Mouse (Mus musculus) v-Abl transformed pro-B cells (cell line): ENCODE data around the gene Zfp36l3.

Source experiments
- in situ Hi-C, 2 experiments: fragments of 400-800 bp; cut with MboI; formaldehyde crosslinking; loops; one replicate each; pipeline ENCODE4 v1.15.1; 2025; ENCODE audit not compliant: unreplicated experiment in 2 of 2

Zfp36l3 gene

GRCm38 (mm10) chrX:53776276-53776675 lies at the start of gene Zfp36l3:
Gene Zfp36l3, minus strand, starts transcription at chrX:53776394.
- in situ Hi-C loops, result loop anchor here (25.0 kb wide), 2 partner anchors 414 to 514 kb away; partner anchors contain the start of genes Fam122b (in 1 of the 2), Fam122c (in 1 of the 2) and Mospd1 (in 1 of the 2)

GRCm38 (mm10) chrX:53799074-53799473 lies 22.9 kb upstream of the Zfp36l3 start:
- in situ Hi-C loops, result loop anchor here (10.0 to 25.0 kb wide), 4 partner anchors 437 to 794 kb away; partner anchors contain the start of genes Fam122b (in 1 of the 2), Fam122c (in 1 of the 2) and Mospd1 (in 1 of the 2)

DNA sequence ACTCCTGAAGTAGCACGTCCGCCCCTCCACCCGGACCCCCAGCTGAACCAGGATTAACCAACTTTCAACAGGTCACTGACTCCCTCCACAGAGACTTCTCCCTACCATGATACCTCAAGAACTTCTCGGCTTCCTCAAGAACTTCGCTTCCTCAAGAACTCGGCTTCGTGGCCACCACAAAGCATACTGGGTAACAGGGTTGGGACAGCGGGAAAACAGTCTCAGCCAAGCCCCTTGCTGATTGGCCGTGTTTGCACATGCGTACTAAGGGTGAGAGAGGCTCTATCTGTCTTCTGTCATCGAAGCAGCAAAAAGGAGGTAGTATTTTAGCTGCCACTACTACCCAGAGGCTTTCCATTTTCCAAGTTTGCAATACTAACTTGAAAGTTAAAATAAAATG lies 21.3 kb upstream of the Zfp36l3 start, which contains the start of gene Xlr:
Xlr (minus strand) TSS at position 188 of the 400 bp plus-strand sequence.
- in situ Hi-C loops, result loop anchor here (10.0 to 25.0 kb wide), 4 partner anchors 435 to 793 kb away; partner anchors contain the start of genes Fam122b (in 1 of the 2), Fam122c (in 1 of the 2) and Mospd1 (in 1 of the 2)

DNA sequence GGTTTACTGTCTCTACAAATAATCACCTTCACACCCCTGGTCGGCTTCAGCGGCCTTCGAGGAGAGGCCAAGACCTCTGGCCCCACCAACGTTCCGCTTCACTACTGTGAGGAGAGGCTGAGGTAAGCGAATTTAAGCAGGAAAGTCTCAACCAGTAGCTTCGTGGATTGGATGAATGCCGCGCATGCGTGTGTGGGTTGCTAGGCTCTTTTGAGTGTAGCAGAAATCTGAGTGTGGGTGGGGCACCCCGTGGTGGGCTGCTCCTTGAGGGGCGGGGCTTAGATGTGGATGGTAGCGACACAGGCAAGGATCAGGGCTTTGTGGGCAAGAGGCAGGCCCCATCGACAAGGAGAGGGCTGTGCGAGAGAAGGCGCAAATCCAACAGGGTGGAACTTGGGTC lies 18.5 kb downstream of the Zfp36l3 start, which contains the start of gene 1700013H16Rik:
1700013H16Rik (minus strand) TSS at position 96 of the 400 bp plus-strand sequence.
- in situ Hi-C loops, result no loop called here

DNA sequence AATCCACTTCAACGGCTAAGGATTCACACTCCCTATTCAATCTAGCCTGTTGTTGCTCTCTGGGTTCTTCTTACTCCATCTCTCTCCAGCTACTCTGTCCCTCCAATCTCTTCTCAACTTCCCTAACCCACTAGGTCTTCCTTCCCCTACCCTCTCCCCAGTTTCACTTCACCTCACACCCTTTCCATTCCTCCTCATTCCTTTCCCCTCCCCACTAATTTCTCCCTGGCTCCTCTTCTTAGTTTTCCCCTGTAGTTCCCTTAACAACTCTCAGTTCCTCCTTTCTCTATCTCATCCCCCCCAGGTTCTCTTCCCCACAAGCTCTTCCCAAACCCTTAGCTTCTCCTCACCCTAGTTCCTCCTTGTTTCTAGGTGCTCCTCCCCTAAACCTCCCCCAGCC lies 23.3 kb downstream of the Zfp36l3 start:
- in situ Hi-C loops, result no loop called here

GRCm38 (mm10) chrX:53728967-53729366 lies 47.2 kb downstream of the Zfp36l3 start:
- in situ Hi-C loops, result no loop called here

DNA sequence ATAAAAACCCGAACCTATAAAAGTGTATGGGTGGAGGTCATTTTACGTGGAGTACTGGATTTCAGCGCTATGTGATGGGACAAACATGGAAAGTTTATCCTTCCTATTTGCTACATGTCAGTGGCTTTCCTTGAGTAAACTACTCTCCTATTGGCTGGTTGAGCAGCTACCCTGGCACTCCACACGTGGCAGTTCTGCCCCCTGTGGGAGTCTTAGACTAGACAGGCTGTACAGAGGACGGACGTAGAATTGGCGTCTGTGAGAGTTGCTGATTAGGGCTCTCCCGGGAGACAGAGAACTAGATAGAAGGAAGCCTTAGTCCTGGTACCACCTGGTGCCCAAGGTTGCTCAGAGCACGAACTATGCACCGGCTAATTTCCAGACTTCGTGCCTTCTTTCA lies 51.6 kb downstream of the Zfp36l3 start, which contains the start of gene 4930502E18Rik:
4930502E18Rik (plus strand) TSS at position 231 of the 400 bp plus-strand sequence.
- in situ Hi-C loops, result no loop called here
